Mouse (Mus musculus) bone marrow macrophage, adult 2 months (primary cell): ENCODE data around the gene Inca1.

Experiments
- CTCF ChIP-seq: IDR thresholded peaks from 2 replicates; pipeline ENCODE4 v1.5.1; 2012; ENCODE audit warnings: low read depth, mild to moderate bottlenecking, low read length, moderate library complexity
- POLR2A ChIP-seq: IDR thresholded peaks from 2 replicates; pipeline ENCODE4 v1.6.1; 2012; ENCODE audit warnings: mild to moderate bottlenecking, low read depth, low read length, borderline replicate concordance

- TF ChIP-seq CTCF (no peak), POLR2A (no peak)
These were observed 42.9 kb upstream of the Inca1 start for GRCm38 (mm10) chr11:70742581-70743459.
